Mouse (Mus musculus): Measurements from ENCODE around the gene 1700020L24Rik. TPM values are rescaled to one million over a fixed set of nuclear protein-coding genes. Genes with fewer than 3 reads are reported as not detected.
A peak's percentile ranks its signal among the peaks of the same experiment; 100 is the strongest.

The 1700020L24Rik gene
- polyA plus RNA-seq, 1 experiment = 1.5 TPM

DNA sequence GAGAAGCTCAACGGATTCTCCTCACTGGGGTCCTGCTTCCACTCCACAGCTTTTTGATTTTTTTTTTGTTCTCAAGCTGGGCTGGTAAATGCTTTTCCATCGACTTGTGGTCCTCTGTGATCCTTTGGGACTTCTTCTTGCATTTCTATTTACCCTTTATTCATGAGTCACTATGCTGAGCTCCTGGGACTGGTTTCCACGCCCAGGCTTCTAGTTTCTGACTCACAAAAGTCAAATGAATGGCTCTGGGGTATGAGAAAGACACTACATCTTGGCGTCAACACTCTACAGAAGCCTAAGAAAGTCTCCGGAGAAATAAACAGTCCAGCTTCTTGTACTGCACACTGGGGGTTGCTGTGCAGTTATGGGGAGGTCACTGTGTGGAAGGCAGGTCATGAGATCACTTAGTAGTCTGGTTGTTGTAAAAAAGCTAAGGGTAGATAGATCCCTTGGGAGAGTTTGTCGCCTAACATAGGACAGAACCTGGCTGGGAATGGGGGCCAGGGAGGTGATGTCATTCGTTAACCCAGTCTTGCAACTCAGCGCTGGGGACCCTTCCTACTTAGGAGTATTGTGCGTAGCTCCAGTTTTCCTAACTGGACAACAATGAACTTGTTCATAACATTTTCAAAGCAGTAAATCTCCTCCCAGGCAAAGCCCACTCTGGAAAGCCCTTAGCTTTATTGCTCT is 20.6 kb downstream of the 1700020L24Rik start:
- no peaks in the 10 kb centered on the region for H3K79me3 ChIP-seq (ENCODE audit: low read depth)
- H3K4me3 ChIP-seq (ENCODE audit: insufficient read depth, poor library complexity, severe bottlenecking) = no peak overlapping the region
- H3K79me2 ChIP-seq (ENCODE audit: control insufficient read depth, insufficient read depth) = no peaks in the 10 kb centered on the region
- TF ChIP-seq MYOG (IDR thresholded peaks at IDR 0.05; ENCODE audit: control insufficient read depth, extremely low read depth, insufficient read length) (no peak), USF1 (IDR thresholded peaks at IDR 0.05; ENCODE audit: low read depth) (no peak), FOSL1 (IDR thresholded peaks at IDR 0.05; ENCODE audit: insufficient read depth, low read length, poor library complexity, severe bottlenecking) (peak; percentile 40), CEBPB (IDR thresholded peaks at IDR 0.05; ENCODE audit: low read depth) (no peak), CTCF (IDR thresholded peaks at IDR 0.05; ENCODE audit: control insufficient read depth, insufficient read depth, insufficient read length) (no peak), MAX (IDR thresholded peaks at IDR 0.05) (peak; percentile 19), MYOD1 (IDR thresholded peaks at IDR 0.05; ENCODE audit: control insufficient read depth, insufficient read length, low read depth) (no peak)
- H3K36me3 ChIP-seq (ENCODE audit: control insufficient read depth, insufficient read depth) = no peaks in the 10 kb centered on the region
- H3ac ChIP-seq (ENCODE audit: control insufficient read depth, insufficient read length, low read depth) = peak overlapping the region; percentile 11
- H3K27me3 ChIP-seq (ENCODE audit: control insufficient read depth, insufficient read depth, insufficient read length) = no peaks in the 10 kb centered on the region

DNA sequence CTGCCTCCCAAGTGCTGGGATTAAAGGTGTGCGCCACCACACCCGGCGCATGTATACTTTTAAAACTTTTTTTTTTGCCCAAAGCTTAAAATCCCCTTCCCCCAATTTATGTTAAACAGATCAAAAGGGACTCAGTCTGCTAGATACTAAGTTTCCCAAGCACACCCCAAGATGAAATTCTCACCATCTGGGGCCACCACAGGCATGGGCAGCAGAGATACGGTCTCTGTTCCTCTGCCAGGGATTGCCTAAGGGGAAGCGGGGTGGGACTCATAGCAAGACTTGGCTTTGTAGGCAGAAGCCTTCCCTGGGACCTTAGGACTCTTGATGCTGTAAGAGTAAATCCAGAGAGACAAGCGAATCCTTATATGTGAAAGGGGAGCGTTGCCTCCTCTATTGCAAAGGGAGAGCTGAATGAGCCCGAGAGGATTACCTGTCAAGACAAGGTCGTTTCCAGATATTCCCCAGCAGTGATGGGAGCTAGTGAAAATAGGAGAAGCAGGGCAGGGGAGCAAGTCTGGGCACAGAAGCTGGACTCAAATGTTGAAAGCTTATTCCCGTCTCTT is 24.1 kb downstream of the 1700020L24Rik start:
- no peaks in the 10 kb centered on the region for H3K79me2 ChIP-seq (ENCODE audit: control insufficient read depth, insufficient read depth)
- no peaks in the 10 kb centered on the region for H3K27me3 ChIP-seq (ENCODE audit: control insufficient read depth, insufficient read depth, insufficient read length)
- H3K4me3 ChIP-seq (ENCODE audit: insufficient read depth, poor library complexity, severe bottlenecking) = no peak overlapping the region
- no peaks in the 10 kb centered on the region for H3K79me3 ChIP-seq (ENCODE audit: low read depth)
- H3ac ChIP-seq (ENCODE audit: control insufficient read depth, insufficient read length, low read depth) = no peak overlapping the region
- no peaks in the 10 kb centered on the region for H3K36me3 ChIP-seq (ENCODE audit: control insufficient read depth, insufficient read depth)
- TF ChIP-seq CEBPB (IDR thresholded peaks at IDR 0.05; ENCODE audit: low read depth) (no peak), MYOD1 (IDR thresholded peaks at IDR 0.05; ENCODE audit: control insufficient read depth, insufficient read length, low read depth) (no peak), CTCF (IDR thresholded peaks at IDR 0.05; ENCODE audit: control insufficient read depth, insufficient read depth, insufficient read length) (no peak), MYOG (IDR thresholded peaks at IDR 0.05; ENCODE audit: control insufficient read depth, extremely low read depth, insufficient read length) (no peak)

DNA sequence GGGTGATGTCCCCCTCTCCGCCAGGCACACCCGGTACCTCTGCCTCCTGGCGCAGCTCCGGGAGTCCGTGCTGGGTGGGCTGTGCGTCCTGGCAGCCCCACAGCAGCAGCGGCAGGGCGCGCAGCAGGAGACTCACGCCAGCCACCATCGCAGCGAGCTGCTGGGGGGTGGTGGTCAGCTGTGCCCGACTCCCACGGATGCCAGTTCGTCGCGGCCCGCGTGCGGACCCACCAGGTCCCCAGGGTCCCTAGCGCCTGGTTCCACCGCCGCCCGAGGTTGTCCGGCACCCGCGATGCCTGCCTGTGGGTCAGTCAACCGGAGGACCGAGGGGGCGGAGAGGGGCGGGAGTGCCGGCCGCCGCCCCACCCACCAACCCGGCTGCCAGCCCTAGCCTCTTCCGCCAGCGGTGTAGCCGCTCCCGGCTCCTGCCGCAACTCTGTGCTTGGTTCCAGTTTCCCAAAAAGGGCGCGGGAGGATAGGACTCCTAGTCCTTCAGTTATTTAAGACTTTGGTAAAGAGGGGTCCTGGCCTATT is 25.3 kb downstream of the 1700020L24Rik start, which contains the start of gene Mmp28:
Gene Mmp28 (minus strand): TSS at position 361 of the 534 bp plus-strand sequence.
- Histone ChIP-seq H3K79me3 (ENCODE audit: low read depth) (no peaks in the 10 kb centered on the region), H3K36me3 (ENCODE audit: control insufficient read depth, insufficient read depth) (no peaks in the 10 kb centered on the region), H3K27me3 (ENCODE audit: control insufficient read depth, insufficient read depth, insufficient read length) (no peaks in the 10 kb centered on the region), H3K79me2 (ENCODE audit: control insufficient read depth, insufficient read depth) (no peaks in the 10 kb centered on the region), H3K4me3 (ENCODE audit: insufficient read depth, poor library complexity, severe bottlenecking) (peak within 1 kb of the TSS; percentile 36), H3ac (ENCODE audit: control insufficient read depth, insufficient read length, low read depth) (peak within 1 kb of the TSS; percentile 95)
- TF ChIP-seq MYOG (IDR thresholded peaks at IDR 0.05; ENCODE audit: control insufficient read depth, extremely low read depth, insufficient read length) = no peak
- TF ChIP-seq USF1 (IDR thresholded peaks at IDR 0.05; ENCODE audit: low read depth) = no peak
- TF ChIP-seq MAX (IDR thresholded peaks at IDR 0.05) = no peak
- no peak for TF ChIP-seq CEBPB (IDR thresholded peaks at IDR 0.05; ENCODE audit: low read depth)
- TF ChIP-seq CTCF (IDR thresholded peaks at IDR 0.05; ENCODE audit: control insufficient read depth, insufficient read depth, insufficient read length) = no peak
- no peak for TF ChIP-seq MYOD1 (IDR thresholded peaks at IDR 0.05; ENCODE audit: control insufficient read depth, insufficient read length, low read depth)
- no peak for TF ChIP-seq FOSL1 (IDR thresholded peaks at IDR 0.05; ENCODE audit: insufficient read depth, low read length, poor library complexity, severe bottlenecking)

DNA sequence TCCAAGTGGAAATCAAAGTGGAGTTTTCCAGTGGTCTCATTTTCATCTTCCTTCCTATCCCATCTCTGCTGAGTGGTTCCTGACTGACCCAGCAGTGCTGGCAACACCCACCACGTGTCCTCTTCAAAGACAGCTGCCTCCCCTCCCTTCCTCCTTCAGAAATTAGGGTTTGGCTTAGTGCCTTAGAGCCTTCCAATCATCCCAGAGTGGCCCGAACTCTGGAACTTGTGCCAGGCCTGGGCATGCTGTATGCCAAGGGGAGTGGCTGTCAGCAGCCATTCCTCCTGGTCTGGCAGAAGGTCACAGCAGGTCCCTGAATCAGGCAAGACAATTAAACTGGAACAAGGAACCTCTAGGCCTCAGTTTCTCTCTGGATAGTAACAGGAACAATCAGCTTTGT is 28.5 kb downstream of the 1700020L24Rik start:
- TF ChIP-seq CEBPB (IDR thresholded peaks at IDR 0.05; ENCODE audit: low read depth) (no peak), MAX (IDR thresholded peaks at IDR 0.05) (no peak), CTCF (IDR thresholded peaks at IDR 0.05; ENCODE audit: control insufficient read depth, insufficient read depth, insufficient read length) (no peak), USF1 (IDR thresholded peaks at IDR 0.05; ENCODE audit: low read depth) (no peak), FOSL1 (IDR thresholded peaks at IDR 0.05; ENCODE audit: insufficient read depth, low read length, poor library complexity, severe bottlenecking) (no peak)
- Histone ChIP-seq H3K79me3 (ENCODE audit: low read depth) (no peaks in the 10 kb centered on the region), H3ac (ENCODE audit: control insufficient read depth, insufficient read length, low read depth) (no peak overlapping the region), H3K27me3 (ENCODE audit: control insufficient read depth, insufficient read depth, insufficient read length) (no peaks in the 10 kb centered on the region), H3K79me2 (ENCODE audit: control insufficient read depth, insufficient read depth) (no peaks in the 10 kb centered on the region), H3K36me3 (ENCODE audit: control insufficient read depth, insufficient read depth) (no peaks in the 10 kb centered on the region), H3K4me3 (ENCODE audit: insufficient read depth, poor library complexity, severe bottlenecking) (no peak overlapping the region)

DNA sequence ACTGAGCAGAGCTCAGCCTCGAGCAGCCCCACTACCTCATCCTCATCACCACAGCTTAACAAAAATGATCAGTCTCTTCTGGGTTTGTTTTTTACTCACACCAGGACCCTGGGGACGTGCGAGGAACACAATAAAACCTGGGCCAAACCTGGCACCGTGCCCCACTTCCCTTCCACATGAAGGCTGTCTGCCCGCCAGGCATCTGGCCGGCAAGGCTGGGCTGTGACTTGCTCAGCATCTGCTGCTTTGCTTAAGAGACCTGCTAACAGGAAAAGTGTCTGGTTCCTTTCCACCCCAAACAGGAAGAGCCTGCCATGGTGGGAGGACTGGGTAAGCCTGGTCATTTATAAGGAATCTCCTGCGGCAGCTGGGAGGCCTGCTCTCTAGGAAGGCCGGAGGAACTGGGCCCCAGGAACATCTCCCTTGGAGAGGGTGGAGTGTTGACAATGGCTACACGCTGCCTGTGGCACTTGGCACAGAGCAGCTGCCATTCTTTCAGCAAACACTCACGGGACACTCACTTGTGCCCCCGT is 29.7 kb downstream of the 1700020L24Rik start:
- Histone ChIP-seq H3K4me3 (ENCODE audit: insufficient read depth, poor library complexity, severe bottlenecking) (no peak overlapping the region), H3ac (ENCODE audit: control insufficient read depth, insufficient read length, low read depth) (peak overlapping the region; percentile 20), H3K79me2 (ENCODE audit: control insufficient read depth, insufficient read depth) (no peaks in the 10 kb centered on the region), H3K79me3 (ENCODE audit: low read depth) (no peaks in the 10 kb centered on the region), H3K27me3 (ENCODE audit: control insufficient read depth, insufficient read depth, insufficient read length) (no peaks in the 10 kb centered on the region), H3K36me3 (ENCODE audit: control insufficient read depth, insufficient read depth) (no peaks in the 10 kb centered on the region)
- TF ChIP-seq MAX (IDR thresholded peaks at IDR 0.05) (no peak), CTCF (IDR thresholded peaks at IDR 0.05; ENCODE audit: control insufficient read depth, insufficient read depth, insufficient read length) (no peak), FOSL1 (IDR thresholded peaks at IDR 0.05; ENCODE audit: insufficient read depth, low read length, poor library complexity, severe bottlenecking) (no peak), MYOD1 (IDR thresholded peaks at IDR 0.05; ENCODE audit: control insufficient read depth, insufficient read length, low read depth) (no peak), CEBPB (IDR thresholded peaks at IDR 0.05; ENCODE audit: low read depth) (no peak), USF1 (IDR thresholded peaks at IDR 0.05; ENCODE audit: low read depth) (no peak), MYOG (IDR thresholded peaks at IDR 0.05; ENCODE audit: control insufficient read depth, extremely low read depth, insufficient read length) (no peak)
